ENCODE assay signal across 17 mouse cellular contexts in the genomic region with DNA sequence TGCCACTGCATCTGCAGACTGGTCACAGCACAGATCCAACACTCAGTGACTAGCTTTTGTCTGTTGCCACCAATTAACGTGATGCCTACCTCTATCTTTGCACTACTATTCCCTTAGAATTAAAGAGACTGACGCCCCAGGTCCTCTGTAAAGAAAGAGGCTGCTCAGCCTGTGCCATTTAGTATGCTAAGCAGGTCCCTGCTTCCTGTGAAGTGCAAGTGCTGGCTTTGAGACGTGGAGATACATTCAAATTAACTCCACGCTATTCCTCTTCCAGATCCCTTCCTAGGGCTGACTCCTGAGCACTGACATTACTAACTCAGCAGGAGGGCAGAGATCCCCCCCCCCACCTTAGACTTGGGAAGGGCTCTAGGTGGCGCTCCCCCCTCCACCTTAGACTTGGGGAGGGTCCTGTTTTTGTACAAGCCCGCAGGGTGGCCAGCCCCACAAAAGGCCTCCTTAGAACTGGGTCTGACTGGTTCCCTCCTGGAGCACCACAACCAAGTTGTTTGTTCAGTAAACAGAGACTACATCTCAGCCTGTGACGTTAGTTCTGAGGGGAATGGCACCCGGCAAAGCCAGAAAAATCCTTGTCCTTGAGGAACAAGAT.
A peak's percentile ranks its signal among the peaks of the same experiment; 100 is the strongest.
DNase-seq lines count a peak whose midpoint lies in the region; ATAC-seq and TF ChIP-seq lines count a peak whose summit lies in the region.
"Had no signal": no experiment of that assay in that cellular context is flagged by ENCODE, and none has a peak within 500 bp of the region (broad histone marks: within the 10 kb centered on the region; RNA-seq: fewer than 3 reads in every experiment).

No protein-coding gene starts in this region.

- H3K36me3 ChIP-seq in forebrain, embryonic 16.5 days (ENCODE audit: control insufficient read depth, insufficient read depth): no peaks in the 10 kb centered on the region
- H3K36me3 ChIP-seq in hindbrain, postnatal 0 days (ENCODE audit: insufficient read depth, low read length): no peaks in the 10 kb centered on the region
- no peaks in the 10 kb centered on the region for H3K36me3 ChIP-seq in neural tube, embryonic 12.5 days
- H3K36me3 ChIP-seq: embryonic facial prominence, embryonic 15.5 days; limb, embryonic 15.5 days had no signal

- no peaks in the 10 kb centered on the region for H3K27me3 ChIP-seq in forebrain, embryonic 16.5 days (replicated peaks; ENCODE audit: control insufficient read depth, insufficient read depth, low read length)
- H3K27me3 ChIP-seq in hindbrain, postnatal 0 days (ENCODE audit: insufficient read depth, low read length): no peaks in the 10 kb centered on the region
- H3K27me3 ChIP-seq in neural tube, embryonic 12.5 days (replicated peaks): 0 out of 2 replicates have a peak, but pooled peaks cover 5% of the 10 kb centered on the region

- peak overlapping the region; percentile 30; the same call in 1 of the 2 replicates for H3K9ac ChIP-seq in forebrain, embryonic 16.5 days (replicated peaks; ENCODE audit: low read depth, low read length)
- H3K9ac ChIP-seq in hindbrain, postnatal 0 days (replicated peaks; ENCODE audit: low read length): no peak overlapping the region
- H3K9ac ChIP-seq in neural tube, embryonic 12.5 days: no peak overlapping the region
- H3K9ac ChIP-seq: embryonic facial prominence, embryonic 15.5 days; limb, embryonic 15.5 days; lung, embryonic 14.5 days had no signal

- no peaks in the 10 kb centered on the region for H3K9me3 ChIP-seq in forebrain, embryonic 16.5 days (ENCODE audit: control insufficient read depth, low read length)
- no peaks in the 10 kb centered on the region for H3K9me3 ChIP-seq in hindbrain, postnatal 0 days (ENCODE audit: low read length)
- H3K9me3 ChIP-seq in neural tube, embryonic 12.5 days: no peaks in the 10 kb centered on the region
- H3K9me3 ChIP-seq: embryonic facial prominence, embryonic 15.5 days; limb, embryonic 15.5 days had no signal

- peak overlapping the region; percentile 52 for H3K27ac ChIP-seq in forebrain, embryonic 16.5 days (ENCODE audit: low read length)
- peak overlapping the region; percentile 36; the same call in 1 of the 2 replicates for H3K27ac ChIP-seq in hindbrain, postnatal 0 days
- H3K27ac ChIP-seq in neural tube, embryonic 12.5 days: no peak overlapping the region
- H3K27ac ChIP-seq: embryonic facial prominence, embryonic 15.5 days; limb, embryonic 15.5 days; macrophage had no signal

- ATAC-seq in forebrain, embryonic 16.5 days: peak; percentile 70
- peak; percentile 87 for ATAC-seq in hindbrain, postnatal 0 days
- peak; percentile 63; the same call in 1 of the 2 replicates for ATAC-seq in neural tube, embryonic 12.5 days (ENCODE audit: low FRiP score, low read depth)

- H3K4me1 ChIP-seq in forebrain, embryonic 16.5 days (replicated peaks; ENCODE audit: control insufficient read depth, insufficient read depth, low read length): peaks cover 38% of the 10 kb centered on the region
- peaks cover 4% of the 10 kb centered on the region; the same call in 1 of the 2 replicates for H3K4me1 ChIP-seq in hindbrain, postnatal 0 days (ENCODE audit: insufficient read depth, low read length)
- H3K4me1 ChIP-seq in neural tube, embryonic 12.5 days: peaks cover 24% of the 10 kb centered on the region

- H3K4me2 ChIP-seq in forebrain, embryonic 16.5 days (ENCODE audit: low read length): no peak overlapping the region
- H3K4me2 ChIP-seq in hindbrain, postnatal 0 days (ENCODE audit: low read depth, low read length): no peak overlapping the region
- no peak overlapping the region for H3K4me2 ChIP-seq in neural tube, embryonic 12.5 days (replicated peaks)
- H3K4me2 ChIP-seq: embryonic facial prominence, embryonic 15.5 days; heart, embryonic 11.5 days; limb, embryonic 15.5 days; lung, embryonic 14.5 days had no signal

- 7% methylated on average over 8 of the region's 8 CpGs for WGBS in forebrain, embryonic 16.5 days
- WGBS in hindbrain, postnatal 0 days: 9% methylated on average over 8 of the region's 8 CpGs
- WGBS in neural tube, embryonic 12.5 days: 14% methylated on average over 8 of the region's 8 CpGs

- no peak for TF ChIP-seq CTCF in brain, embryonic 14.5 days (IDR thresholded peaks at IDR 0.05; ENCODE audit: borderline replicate concordance, extremely low read depth, insufficient read depth, insufficient read length)
- TF ChIP-seq CTCF in hindbrain, postnatal 0 days (IDR thresholded peaks at IDR 0.05; ENCODE audit: low read depth): no peak

- no peak for TF ChIP-seq POLR2A in brain, embryonic 14.5 days (IDR thresholded peaks at IDR 0.05; ENCODE audit: borderline replicate concordance, extremely low read depth, insufficient read depth, insufficient read length, poor library complexity, severe bottlenecking)

- H3K4me3 ChIP-seq in forebrain, embryonic 16.5 days (replicated peaks; ENCODE audit: low read length): no peak overlapping the region
- H3K4me3 ChIP-seq in hindbrain, postnatal 0 days (ENCODE audit: low read length): no peak overlapping the region
- H3K4me3 ChIP-seq in neural tube, embryonic 12.5 days: no peak overlapping the region
- H3K4me3 ChIP-seq: embryonic facial prominence, embryonic 15.5 days; limb, embryonic 15.5 days had no signal

- DNase-seq in brain, embryonic 14.5 days (ENCODE audit: low read depth): peak; percentile 94
- peak; percentile 67 for DNase-seq in hindbrain, postnatal 0 days (ENCODE audit: low spot score)
- DNase-seq in gastrocnemius, adult 18-20 months (ENCODE audit: low spot score): no peak
- no peak for DNase-seq in kidney, adult 11 months
- DNase-seq in thymus, postnatal 10 days (ENCODE audit: low spot score in 2 of 2): no peak
- DNase-seq in kidney, adult 8-10 months: no peak
- DNase-seq: adrenal gland, adult 8-10 months; cerebellum, adult 2 months; gastrocnemius, postnatal 36 days; heart, postnatal 4 days; lung, embryonic 14.5 days had no signal

Comparison
In these comparisons a context has a peak if more than half of its experiments do, and no peak if none do; other contexts are left out.
1. DNase-seq: peak in brain, embryonic 14.5 days (single experiment) and hindbrain, postnatal 0 days (single experiment); none in gastrocnemius, adult 18-20 months (single experiment), kidney, adult 11 months (single experiment), thymus, postnatal 10 days (0 of 2) and kidney, adult 8-10 months (0 of 2).
2. Peak in every context shown above with its lines, with median percentiles within 50 percentile points of each other: ATAC-seq.